Mouse (Mus musculus) forebrain, embryonic 13.5 days (tissue): ENCODE data around the gene Syt3. TPM values are rescaled to one million over a fixed set of nuclear protein-coding genes. Genes with fewer than 3 reads are reported as not detected.
A peak's percentile ranks its signal among the peaks of the same experiment; 100 is the strongest.

Source experiments
- ATAC-seq: fragments of 200-750 bp; cut with Nextera tagmentation; 2 replicates; pipeline ENCODE4 v1.8.0; 2017
- H3K27ac ChIP-seq: fragments of 300-500 bp; sonication (generic); 2 replicates; pipeline ENCODE4 v1.5.1; 2015; ENCODE audit warnings: inconsistent platforms, mild to moderate bottlenecking, moderate library complexity
- H3K27me3 ChIP-seq: fragments of 300-500 bp; sonication (generic); 2 replicates; pipeline ENCODE4 v1.6.1; 2015; ENCODE audit warnings: mild to moderate bottlenecking, inconsistent platforms
- H3K36me3 ChIP-seq: fragments of 300-500 bp; sonication (generic); 2 replicates; pipeline ENCODE4 v1.6.1; 2015; ENCODE audit warnings: mild to moderate bottlenecking, inconsistent platforms; ENCODE audit not compliant: poor library complexity, severe bottlenecking
- H3K4me1 ChIP-seq: fragments of 300-500 bp; sonication (generic); 2 replicates; pipeline ENCODE4 v1.6.1; 2015; ENCODE audit warnings: inconsistent platforms
- H3K4me2 ChIP-seq: fragments of 300-500 bp; sonication (generic); 2 replicates; pipeline ENCODE4 v1.6.1; 2015; ENCODE audit warnings: inconsistent platforms, mild to moderate bottlenecking, moderate library complexity
- H3K4me3 ChIP-seq: fragments of 300-500 bp; sonication (generic); 2 replicates; pipeline ENCODE4 v1.5.1; 2015; ENCODE audit warnings: mild to moderate bottlenecking, inconsistent platforms
- H3K9ac ChIP-seq: fragments of 300-500 bp; sonication (generic); 2 replicates; pipeline ENCODE4 v1.6.1; 2015; ENCODE audit warnings: mild to moderate bottlenecking, inconsistent platforms
- H3K9me3 ChIP-seq: fragments of 300-500 bp; sonication (generic); replicated peaks from 2 replicates; pipeline ENCODE4 v1.6.1; 2016; ENCODE audit warnings: inconsistent platforms
- WGBS: fragments of 180-500 bp; shearing (Covaris S2); methylation state at CpG from one replicate; pipeline ENCODE4 v1.1.7; 2015; 5-methylcytosine and 5-hydroxymethylcytosine counted together
- polyA plus RNA-seq: library from polyadenylated mRNA; unstranded; fragments of >200 nt; fragmentation: Nextera tagmentation; extraction: Ambion mirVana; gene quantifications from 2 replicates; pipeline ENCODE4 v1.2.1, GENCODE M21; 2015

Gene Syt3
- polyA plus RNA-seq, 1 experiment from 2014 or later, result 10.1 TPM

- Histone ChIP-seq H3K27ac (no peak overlapping the region), H3K4me1 (peaks cover 37% of the 10 kb centered on the region), H3K9me3 (no peaks in the 10 kb centered on the region), H3K9ac (no peak overlapping the region), H3K27me3 (peaks cover 50% of the 10 kb centered on the region), H3K4me2 (no peak overlapping the region), H3K4me3 (no peak overlapping the region), H3K36me3 (peaks cover 35% of the 10 kb centered on the region)
- WGBS, result 28% methylated on average over 3 of the region's 3 CpGs
- ATAC-seq, result no peak
These were observed 34.9 kb upstream of the Syt3 start for GRCm38 (mm10) chr7:44349043-44349442.

- peak overlapping the region; percentile 58 for H3K9ac ChIP-seq
- peaks cover 17% of the 10 kb centered on the region for H3K36me3 ChIP-seq
- H3K27me3 ChIP-seq, result peaks cover 71% of the 10 kb centered on the region
- 3% methylated on average over 25 of the region's 25 CpGs for WGBS
- no peaks in the 10 kb centered on the region for H3K9me3 ChIP-seq
- peak; percentile 70 for ATAC-seq
- peak overlapping the region; percentile 56 for H3K4me2 ChIP-seq
- peaks cover 40% of the 10 kb centered on the region for H3K4me1 ChIP-seq
- H3K4me3 ChIP-seq, result peak overlapping the region; percentile 13
- H3K27ac ChIP-seq, result no peak overlapping the region
These were observed 32.8 kb upstream of the Syt3 start for GRCm38 (mm10) chr7:44350957-44351711.

- H3K27ac ChIP-seq, result no peak overlapping the region
- H3K4me1 ChIP-seq, result peaks cover 46% of the 10 kb centered on the region
- H3K9me3 ChIP-seq, result no peaks in the 10 kb centered on the region
- peak overlapping the region; percentile 18 for H3K4me3 ChIP-seq
- H3K4me2 ChIP-seq, result peak overlapping the region; percentile 56
- peaks cover 8% of the 10 kb centered on the region; the same call in 1 of the 2 replicates for H3K36me3 ChIP-seq
- no peak for ATAC-seq
- H3K9ac ChIP-seq, result peak overlapping the region; percentile 45; the same call in 1 of the 2 replicates
- WGBS, result 3% methylated on average over 62 of the region's 71 CpGs
- H3K27me3 ChIP-seq, result peaks cover 80% of the 10 kb centered on the region
These were observed 31.8 kb upstream of the Syt3 start for GRCm38 (mm10) chr7:44351881-44352749.

GRCm38 (mm10) chr7:44352750-44353600 is 30.9 kb upstream of the Syt3 start:
- 3% methylated on average over 58 of the region's 71 CpGs for WGBS
- ATAC-seq, result no peak

GRCm38 (mm10) chr7:44353601-44354340 is 30.1 kb upstream of the Syt3 start:
- no peak overlapping the region for H3K27ac ChIP-seq
- 1% methylated on average over 35 of the region's 35 CpGs for WGBS
- no peak for ATAC-seq
- peaks cover 59% of the 10 kb centered on the region for H3K4me1 ChIP-seq
- 0 out of 2 replicates have a peak overlapping the region, but pooled peaks have one; percentile 45 for H3K9ac ChIP-seq
- peaks cover 4% of the 10 kb centered on the region; the same call in 1 of the 2 replicates for H3K36me3 ChIP-seq
- H3K9me3 ChIP-seq, result no peaks in the 10 kb centered on the region
- peak overlapping the region; percentile 17 for H3K4me3 ChIP-seq
- H3K27me3 ChIP-seq, result peaks cover 88% of the 10 kb centered on the region
- peak overlapping the region; percentile 32 for H3K4me2 ChIP-seq

More at GRCm38 (mm10) chr7:44352750-44353600, 30.9 kb upstream of the Syt3 start:
- peak overlapping the region; percentile 45; the same call in 1 of the 2 replicates for H3K9ac ChIP-seq
- H3K27ac ChIP-seq, result no peak overlapping the region
- H3K4me2 ChIP-seq, result peak overlapping the region; percentile 32
- peaks cover 4% of the 10 kb centered on the region; the same call in 1 of the 2 replicates for H3K36me3 ChIP-seq
- H3K27me3 ChIP-seq, result peaks cover 88% of the 10 kb centered on the region
- peak overlapping the region; percentile 18 for H3K4me3 ChIP-seq
- no peaks in the 10 kb centered on the region for H3K9me3 ChIP-seq
- H3K4me1 ChIP-seq, result peaks cover 54% of the 10 kb centered on the region

GRCm38 (mm10) chr7:44355411-44355810 is 28.5 kb upstream of the Syt3 start:
- Histone ChIP-seq H3K9ac (no peak overlapping the region), H3K4me3 (no peak overlapping the region), H3K4me1 (peaks cover 68% of the 10 kb centered on the region), H3K27me3 (peaks cover 81% of the 10 kb centered on the region), H3K36me3 (no peaks in the 10 kb centered on the region), H3K9me3 (no peaks in the 10 kb centered on the region), H3K4me2 (no peak overlapping the region), H3K27ac (no peak overlapping the region)
- ATAC-seq, result no peak
- 55% methylated on average over 6 of the region's 6 CpGs for WGBS

- Histone ChIP-seq H3K4me3 (peak overlapping the region; percentile 7; the same call in 1 of the 2 replicates), H3K9ac (peak overlapping the region; percentile 26; the same call in 1 of the 2 replicates), H3K27ac (no peak overlapping the region; the same call in 1 of the 2 replicates), H3K4me1 (peaks cover 62% of the 10 kb centered on the region), H3K36me3 (no peaks in the 10 kb centered on the region), H3K9me3 (no peaks in the 10 kb centered on the region), H3K27me3 (peaks cover 79% of the 10 kb centered on the region), H3K4me2 (peak overlapping the region; percentile 29)
- 4% methylated on average over 35 of the region's 35 CpGs for WGBS
- no peak for ATAC-seq
These were observed 27.1 kb upstream of the Syt3 start for GRCm38 (mm10) chr7:44356590-44357481.

GRCm38 (mm10) chr7:44357531-44357930 is 26.4 kb upstream of the Syt3 start:
- Histone ChIP-seq H3K27me3 (peaks cover 79% of the 10 kb centered on the region), H3K4me2 (peak overlapping the region; percentile 29), H3K4me3 (peak overlapping the region; percentile 7; the same call in 1 of the 2 replicates)

GRCm38 (mm10) chr7:44358012-44358411 is 25.9 kb upstream of the Syt3 start:
- Histone ChIP-seq H3K27me3 (peaks cover 77% of the 10 kb centered on the region), H3K4me2 (peak overlapping the region; percentile 29), H3K4me3 (no peak overlapping the region), H3K36me3 (no peaks in the 10 kb centered on the region), H3K4me1 (peaks cover 50% of the 10 kb centered on the region), H3K9ac (no peak overlapping the region), H3K9me3 (no peaks in the 10 kb centered on the region), H3K27ac (no peak overlapping the region)
- WGBS, result 10% methylated on average over 5 of the region's 5 CpGs
- ATAC-seq, result no peak

More at GRCm38 (mm10) chr7:44357531-44357930, 26.4 kb upstream of the Syt3 start:
- WGBS, result 10% methylated on average over 9 of the region's 10 CpGs
- Histone ChIP-seq H3K36me3 (no peaks in the 10 kb centered on the region), H3K4me1 (peaks cover 55% of the 10 kb centered on the region), H3K9ac (peak overlapping the region; percentile 26; the same call in 1 of the 2 replicates), H3K27ac (no peak overlapping the region), H3K9me3 (no peaks in the 10 kb centered on the region)
- no peak for ATAC-seq
